Mouse (Mus musculus) midbrain, embryonic 12.5 days (tissue): ENCODE results near the gene D1Ertd622e. TPM values are rescaled to one million over a fixed set of nuclear protein-coding genes. Genes with fewer than 3 reads are reported as not detected.

Source experiments
- ATAC-seq: fragments of 200-750 bp; cut with Nextera tagmentation; 2 replicates; pipeline ENCODE4 v1.8.0; 2017; ENCODE audit warnings: low read depth, moderate TSS enrichment, moderate library complexity; ENCODE audit not compliant: low FRiP score
- H3K27ac ChIP-seq: fragments of 300-500 bp; sonication (generic); replicated peaks from 2 replicates; pipeline ENCODE4 v1.5.1; 2016; ENCODE audit warnings: mild to moderate bottlenecking
- H3K27me3 ChIP-seq: fragments of 300-500 bp; sonication (generic); 2 replicates; pipeline ENCODE4 v1.6.1; 2016; ENCODE audit warnings: mild to moderate bottlenecking
- H3K36me3 ChIP-seq: fragments of 300-500 bp; sonication (generic); 2 replicates; pipeline ENCODE4 v1.6.1; 2016
- H3K4me1 ChIP-seq: fragments of 300-500 bp; sonication (generic); 2 replicates; pipeline ENCODE4 v1.6.1; 2016
- H3K4me2 ChIP-seq: fragments of 300-500 bp; sonication (generic); replicated peaks from 2 replicates; pipeline ENCODE4 v1.6.1; 2016; ENCODE audit warnings: mild to moderate bottlenecking, moderate library complexity
- H3K4me3 ChIP-seq: fragments of 300-500 bp; sonication (generic); 2 replicates; pipeline ENCODE4 v1.5.1; 2016; ENCODE audit warnings: mild to moderate bottlenecking
- H3K9ac ChIP-seq: fragments of 300-500 bp; sonication (generic); replicated peaks from 2 replicates; pipeline ENCODE4 v1.6.1; 2016; ENCODE audit warnings: mild to moderate bottlenecking, moderate library complexity
- H3K9me3 ChIP-seq: fragments of 300-500 bp; sonication (generic); 2 replicates; pipeline ENCODE4 v1.6.1; 2016; ENCODE audit warnings: mild to moderate bottlenecking
- WGBS: fragments of 180-500 bp; shearing (Covaris S2); methylation state at CpG from one replicate; pipeline ENCODE4 v1.1.7; 2016; 5-methylcytosine and 5-hydroxymethylcytosine counted together
- polyA plus RNA-seq: library from polyadenylated mRNA; unstranded; fragments of >200 nt; fragmentation: Nextera tagmentation; extraction: Ambion mirVana; gene quantifications from 2 replicates; pipeline ENCODE4 v1.2.1, GENCODE M21; 2016

D1Ertd622e gene
- polyA plus RNA-seq, 1 experiment from 2014 or later = 34.3 TPM

- WGBS = 92% methylated on average over 3 of the region's 3 CpGs
Measured at GRCm38 (mm10) chr1:97576576-97576975, 85.3 kb downstream of the D1Ertd622e start.

DNA sequence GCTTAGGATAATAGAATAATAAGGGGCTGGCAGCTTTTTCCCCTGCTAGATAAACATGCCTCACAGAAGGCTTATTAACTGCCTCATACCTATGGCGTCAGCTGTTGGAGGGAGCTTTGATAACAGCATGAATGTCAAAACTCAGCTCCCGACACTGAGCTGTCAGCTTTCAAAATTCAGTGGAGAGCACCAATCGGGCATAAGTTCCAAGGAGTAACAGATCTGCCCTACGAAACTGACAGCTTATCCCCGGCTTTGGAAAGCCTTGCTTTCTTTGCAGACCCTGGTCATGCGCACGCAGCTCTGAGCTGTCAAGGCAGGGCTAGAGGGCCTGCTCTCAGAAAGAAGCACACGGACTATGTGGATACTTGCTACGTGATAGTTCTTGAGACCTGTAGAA is 91.1 kb downstream of the D1Ertd622e start:
- Histone ChIP-seq H3K9me3 (no peaks in the 10 kb centered on the region), H3K9ac (no peak overlapping the region), H3K4me1 (no peaks in the 10 kb centered on the region), H3K36me3 (no peaks in the 10 kb centered on the region), H3K27me3 (no peaks in the 10 kb centered on the region), H3K4me3 (no peak overlapping the region), H3K4me2 (peak overlapping the region; percentile 15; the same call in 1 of the 2 replicates), H3K27ac (no peak overlapping the region)
- WGBS = 45% methylated on average over 9 of the region's 9 CpGs
- no peak; the same call in 1 of the 2 replicates for ATAC-seq

More at GRCm38 (mm10) chr1:97576576-97576975, 85.3 kb downstream of the D1Ertd622e start:
- Histone ChIP-seq H3K27ac (no peak overlapping the region), H3K4me2 (no peak overlapping the region), H3K9ac (no peak overlapping the region), H3K9me3 (no peaks in the 10 kb centered on the region), H3K4me1 (no peaks in the 10 kb centered on the region), H3K27me3 (no peaks in the 10 kb centered on the region), H3K36me3 (no peaks in the 10 kb centered on the region), H3K4me3 (no peak overlapping the region)
- no peak for ATAC-seq

GRCm38 (mm10) chr1:97567956-97568355 is 93.9 kb downstream of the D1Ertd622e start:
- no peak for ATAC-seq
- 87% methylated on average over 4 of the region's 4 CpGs for WGBS
- Histone ChIP-seq H3K27me3 (no peaks in the 10 kb centered on the region), H3K4me3 (no peak overlapping the region), H3K27ac (no peak overlapping the region), H3K9me3 (no peaks in the 10 kb centered on the region), H3K9ac (no peak overlapping the region), H3K4me1 (no peaks in the 10 kb centered on the region), H3K36me3 (no peaks in the 10 kb centered on the region), H3K4me2 (no peak overlapping the region)

- H3K4me1 ChIP-seq = no peaks in the 10 kb centered on the region
- H3K9me3 ChIP-seq = no peaks in the 10 kb centered on the region
- no peak for ATAC-seq
- H3K27me3 ChIP-seq = no peaks in the 10 kb centered on the region
- H3K4me2 ChIP-seq = no peak overlapping the region
- H3K4me3 ChIP-seq = no peak overlapping the region
- H3K9ac ChIP-seq = no peak overlapping the region
- no peak overlapping the region for H3K27ac ChIP-seq
- H3K36me3 ChIP-seq = no peaks in the 10 kb centered on the region
- WGBS = 89% methylated on average over 1 of the region's 1 CpGs
Measured at GRCm38 (mm10) chr1:97564641-97565040, 97.2 kb downstream of the D1Ertd622e start.

DNA sequence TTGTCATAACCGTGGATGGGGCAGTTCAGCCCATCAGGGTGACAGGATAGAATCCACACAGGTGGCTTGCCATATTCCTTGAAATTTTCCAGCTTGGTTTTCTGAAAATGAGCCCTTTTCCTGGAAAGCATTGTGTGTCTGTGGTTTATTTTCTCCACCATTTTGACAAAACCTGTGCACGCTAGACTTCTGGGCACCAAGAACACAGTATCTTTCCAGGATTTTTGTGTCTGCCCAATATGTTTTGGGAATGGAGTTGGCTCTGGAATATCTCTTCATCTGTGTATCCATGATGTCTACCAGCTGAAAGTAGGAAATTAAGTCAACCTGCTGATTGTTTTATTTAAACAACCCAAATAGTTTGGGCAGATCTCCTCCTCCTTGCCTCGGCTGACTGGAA is 99.0 kb downstream of the D1Ertd622e start:
- 92% methylated on average over 3 of the region's 3 CpGs for WGBS
- H3K9me3 ChIP-seq = no peaks in the 10 kb centered on the region
- H3K36me3 ChIP-seq = no peaks in the 10 kb centered on the region
- H3K27ac ChIP-seq = no peak overlapping the region
- no peak for ATAC-seq
- no peak overlapping the region for H3K4me2 ChIP-seq
- no peaks in the 10 kb centered on the region for H3K4me1 ChIP-seq
- H3K9ac ChIP-seq = no peak overlapping the region
- H3K4me3 ChIP-seq = no peak overlapping the region
- no peaks in the 10 kb centered on the region for H3K27me3 ChIP-seq

Other genes starting within 250 kb of the D1Ertd622e start
- gene Gin1, start 108.1 kb upstream of the D1Ertd622e start, polyA plus RNA-seq = 19.3 and 19.4 TPM in 2 replicates
- 52.6 and 60.8 TPM in 2 replicates for gene Ppip5k2, start 108.3 kb upstream of the D1Ertd622e start, polyA plus RNA-seq